Mouse (Mus musculus): Measurements from ENCODE around the gene Plk4.

- TF ChIP-seq CTCF (IDR thresholded peaks at IDR 0.05; ENCODE audit: control insufficient read depth, insufficient read depth, insufficient replicate concordance, low read depth, low read length): no peak
- TF ChIP-seq POLR2A (IDR thresholded peaks at IDR 0.05; ENCODE audit: control insufficient read depth, low read depth, low read length): no peak
Measured at GRCm38 (mm10) chr3:40760746-40761145, 39.1 kb upstream of the Plk4 start.
